Mouse (Mus musculus) ES-CJ7 (cell line): ENCODE data around the gene Gas1.

Experiments
- DNase-seq: peaks from one replicate; pipeline ENCODE4 v3.0.0; 2011; ENCODE audit warnings: low read depth, low spot score

Gene Gas1

DNA sequence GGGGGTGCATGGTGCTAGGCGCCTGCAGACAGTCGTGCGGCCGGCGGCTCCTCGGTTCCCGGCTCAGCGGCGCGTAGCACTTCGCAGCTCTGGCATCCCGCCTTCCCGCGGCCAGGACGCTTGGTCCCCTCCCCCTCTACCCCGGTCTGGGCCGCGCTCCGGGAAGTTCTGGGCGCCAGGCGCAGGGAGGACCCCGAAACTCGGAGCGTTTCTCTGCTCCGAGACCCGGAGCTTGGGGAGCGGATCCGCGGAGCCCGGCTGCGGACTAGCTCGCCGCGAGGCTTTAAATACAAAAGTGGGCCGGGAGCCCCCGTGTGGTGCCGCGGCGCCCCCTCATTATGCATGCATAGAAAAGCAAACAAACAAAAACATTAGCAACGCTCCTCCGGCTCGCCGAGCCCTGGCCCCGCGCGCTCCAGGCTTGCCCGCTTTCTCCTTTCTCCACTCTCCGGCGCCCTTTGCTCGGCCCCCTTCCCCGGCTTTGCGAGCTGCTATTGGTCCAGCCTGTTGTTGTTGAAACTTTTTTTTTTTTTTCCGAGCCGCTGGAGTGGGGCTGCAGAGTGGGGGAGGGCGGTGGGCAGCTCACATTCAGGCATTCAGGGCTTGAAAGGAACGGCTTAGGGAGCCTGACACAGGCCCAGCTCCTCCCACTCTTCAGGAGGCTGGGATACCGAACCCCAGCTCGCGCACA lies at the start of gene Gas1:
Gas1 (minus strand) TSS at position 260 of the 691 bp plus-strand sequence.
- peak; percentile 95 for DNase-seq

GRCm38 (mm10) chr13:60226251-60226836 lies 49.2 kb upstream of the Gas1 start:
- DNase-seq = no peak

DNA sequence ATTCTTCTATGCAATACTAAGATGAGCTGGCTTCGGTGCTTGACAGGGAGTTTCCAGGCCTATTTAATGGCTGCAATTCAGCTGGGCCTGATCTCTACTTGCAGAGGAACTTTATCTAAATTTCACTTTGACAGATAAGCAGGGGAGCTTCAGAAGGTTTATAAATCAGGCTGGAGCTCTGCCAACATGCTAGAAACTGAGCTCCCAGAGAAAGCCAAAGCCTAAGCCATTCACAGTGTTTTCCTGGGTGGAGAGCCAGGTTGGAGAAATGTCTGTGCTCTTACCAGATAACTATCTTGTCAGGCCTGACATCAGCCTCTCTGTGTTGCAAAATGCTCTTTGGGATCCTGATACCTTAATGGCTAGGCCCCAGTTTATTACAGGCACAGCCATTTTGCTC lies 48.6 kb upstream of the Gas1 start:
- no peak for DNase-seq

DNA sequence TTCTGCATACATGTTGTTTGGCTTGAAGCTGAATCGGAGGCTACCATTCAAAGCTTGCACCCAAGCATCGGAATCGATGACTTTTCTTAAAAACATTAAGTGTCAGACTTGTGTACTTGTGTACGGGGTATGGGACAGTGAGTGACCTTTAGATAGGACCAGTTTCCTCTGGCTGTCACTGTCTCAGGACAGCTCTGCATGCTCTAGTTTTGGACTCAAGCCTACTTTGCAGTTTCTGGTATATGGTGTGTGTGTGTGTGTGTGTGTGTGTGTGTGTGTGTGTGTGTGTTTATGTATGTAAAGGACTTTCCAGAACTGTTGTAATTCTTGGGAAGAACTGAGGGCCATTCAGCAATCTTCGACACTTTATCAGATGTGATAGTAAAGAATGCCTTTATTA lies 48.1 kb upstream of the Gas1 start:
- DNase-seq = no peak

GRCm38 (mm10) chr13:60223797-60224196 lies 46.6 kb upstream of the Gas1 start:
- DNase-seq = no peak

DNA sequence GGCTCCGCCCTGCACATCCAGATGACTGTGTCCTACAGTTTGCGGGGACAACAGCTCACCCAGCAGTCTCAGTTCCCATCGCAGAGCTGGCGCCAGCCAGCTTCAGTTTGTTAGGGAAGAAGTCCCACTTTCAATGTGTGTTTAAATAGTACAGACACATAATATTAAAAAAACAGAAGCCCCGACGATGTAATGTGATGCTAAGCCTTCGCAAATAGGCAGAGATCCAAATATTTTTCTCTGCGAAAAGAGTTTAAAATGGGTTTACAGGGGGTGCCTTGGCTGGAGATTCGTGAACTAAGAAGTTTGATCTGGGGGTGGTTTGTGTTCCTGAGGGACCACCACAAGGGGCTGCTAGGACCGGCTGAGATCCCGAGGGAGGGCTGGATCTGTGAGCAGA lies 45.2 kb upstream of the Gas1 start:
- DNase-seq = no peak

GRCm38 (mm10) chr13:60213896-60214295 lies 36.7 kb upstream of the Gas1 start:
- no peak for DNase-seq

DNA sequence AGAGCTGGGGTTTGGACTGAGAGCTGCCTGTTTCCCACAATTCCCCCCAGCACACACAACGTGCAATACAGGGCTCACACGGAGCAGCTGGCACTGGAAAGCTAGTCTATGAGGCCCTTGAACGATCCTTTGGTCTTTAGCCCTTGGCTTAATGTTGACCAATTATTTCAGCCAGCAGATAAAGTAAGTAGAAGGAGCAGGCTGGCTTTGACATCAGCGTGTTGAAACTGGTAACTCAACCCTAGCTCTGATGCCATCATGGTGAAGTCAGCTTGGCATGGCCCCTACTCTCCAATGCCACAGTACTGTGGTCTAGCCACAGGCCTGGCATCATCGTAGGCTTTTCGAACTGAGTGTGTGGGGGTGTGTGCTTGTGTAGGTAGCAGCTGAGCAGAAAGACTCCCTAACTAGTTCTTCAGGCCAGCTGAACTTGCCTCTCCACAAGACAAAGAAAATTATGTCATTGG lies 30.0 kb upstream of the Gas1 start:
- DNase-seq = no peak

DNA sequence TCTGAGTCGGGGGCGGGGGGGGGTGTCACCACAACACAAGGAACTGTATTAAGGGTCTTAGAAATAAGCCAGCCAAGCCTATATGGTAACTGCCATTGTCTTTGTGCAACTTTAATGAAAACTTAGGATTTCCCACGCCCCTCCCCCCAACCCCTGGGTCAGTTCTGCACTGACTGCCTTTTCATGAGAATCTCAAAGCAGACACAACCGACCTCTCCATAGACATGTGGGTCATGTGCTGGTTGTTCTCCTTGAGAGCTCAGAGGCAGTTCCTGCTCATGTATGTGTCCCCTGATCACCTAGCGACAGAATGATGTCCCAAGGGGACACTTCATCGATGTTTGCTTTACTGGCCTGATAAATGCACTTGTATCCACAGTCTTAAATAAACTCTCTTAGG lies 27.6 kb upstream of the Gas1 start:
- DNase-seq = no peak

DNA sequence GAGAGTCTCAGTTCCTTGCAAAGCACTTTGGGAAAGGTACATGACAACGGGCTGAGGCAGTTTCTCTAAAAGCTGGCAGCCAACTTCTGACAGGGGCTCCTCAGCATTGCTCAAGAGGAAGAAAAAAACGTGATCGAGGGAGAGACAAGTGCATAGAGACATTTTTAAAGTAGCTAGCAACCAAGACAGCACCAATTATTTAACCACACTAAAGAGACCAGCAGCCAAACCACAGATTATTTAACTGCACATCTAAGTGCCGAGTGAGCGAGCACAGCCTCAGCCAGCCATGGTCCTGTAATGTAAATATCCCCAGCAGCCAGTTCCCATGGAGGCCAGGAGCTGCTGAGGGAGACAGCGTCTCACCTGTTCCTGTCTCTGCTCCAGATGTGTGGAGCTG lies 16.1 kb upstream of the Gas1 start:
- no peak for DNase-seq

- no peak for DNase-seq
Observed at GRCm38 (mm10) chr13:60189923-60190322, 12.8 kb upstream of the Gas1 start.

DNA sequence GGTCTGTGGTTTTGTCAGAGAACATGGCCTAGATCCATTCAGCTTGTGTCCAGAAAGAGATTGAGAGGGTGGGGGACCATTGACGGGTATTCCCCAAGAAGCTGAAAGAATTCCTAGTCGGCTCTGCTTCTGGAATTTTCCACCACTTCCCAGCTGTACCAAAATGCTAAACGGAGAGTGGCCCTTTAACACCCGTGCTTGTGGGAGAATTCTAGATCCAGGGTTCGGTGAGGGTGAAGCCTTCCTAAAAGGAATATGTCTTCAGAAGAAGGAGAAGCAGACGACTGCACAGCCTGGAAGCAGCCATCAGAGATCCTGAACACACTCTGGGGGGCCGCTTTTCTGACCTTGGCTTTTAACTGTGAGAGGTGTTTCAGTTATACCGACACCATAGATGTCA lies 11.8 kb upstream of the Gas1 start:
- no peak for DNase-seq

GRCm38 (mm10) chr13:60187276-60187675 lies 10.1 kb upstream of the Gas1 start:
- DNase-seq = no peak

GRCm38 (mm10) chr13:60182346-60182745 lies 5.2 kb upstream of the Gas1 start:
- no peak for DNase-seq

DNA sequence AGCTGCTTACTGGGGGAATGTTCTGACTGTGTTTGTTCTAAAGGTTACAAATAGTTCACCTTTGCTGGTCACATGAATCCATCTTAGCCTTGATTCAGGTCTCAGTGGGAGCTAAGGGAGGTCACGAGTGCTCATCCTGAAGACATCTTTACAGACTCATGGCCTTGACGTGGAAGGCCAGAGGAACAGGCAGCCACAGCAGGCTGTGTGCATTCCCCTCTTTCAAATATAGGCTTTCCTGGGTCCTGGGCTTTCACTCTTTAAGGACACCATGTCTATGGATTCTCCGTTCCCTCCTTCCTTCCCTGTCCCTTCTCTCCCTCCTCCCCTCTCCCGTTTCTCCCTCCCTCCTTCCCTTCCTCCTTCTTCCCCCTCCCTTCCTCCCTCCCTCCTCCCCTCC lies 2.5 kb upstream of the Gas1 start:
- no peak for DNase-seq

DNA sequence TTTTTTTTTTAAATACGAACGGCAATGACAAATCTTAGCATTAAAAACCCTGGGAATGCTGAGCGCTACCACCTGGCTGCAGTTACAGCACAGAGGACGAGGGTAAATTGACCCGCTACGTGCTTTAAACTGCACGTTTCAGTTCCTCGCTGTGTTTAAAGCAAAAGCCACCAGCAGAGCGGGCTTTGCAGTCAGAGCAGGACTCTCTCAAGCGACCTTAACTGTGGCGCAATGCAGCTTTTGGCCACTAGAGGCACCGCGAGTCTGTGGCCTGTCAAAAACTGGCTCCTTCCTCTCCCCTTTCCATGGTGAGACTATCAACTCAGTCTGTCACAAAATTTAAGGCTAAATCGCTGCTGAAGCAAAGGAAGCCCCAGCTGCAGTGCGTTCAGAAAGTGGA lies 1.3 kb upstream of the Gas1 start:
- DNase-seq = peak; percentile 93

DNA sequence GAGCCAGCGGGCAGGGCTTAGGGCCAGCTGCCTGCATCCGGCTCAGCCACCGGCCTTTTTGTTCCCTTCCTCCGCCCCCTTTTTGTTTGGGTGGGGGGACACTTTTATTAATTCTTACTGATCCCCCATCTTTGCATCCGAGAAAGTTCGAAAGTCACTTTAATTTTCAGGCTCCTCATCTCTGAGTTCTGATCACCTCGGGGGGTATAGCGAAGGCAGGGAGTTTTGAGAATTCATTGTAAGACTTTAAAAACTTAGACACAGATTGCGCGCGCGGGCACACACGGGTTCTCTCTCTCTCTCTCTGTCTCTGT lies 589 bp upstream of the Gas1 start:
- no peak for DNase-seq

DNA sequence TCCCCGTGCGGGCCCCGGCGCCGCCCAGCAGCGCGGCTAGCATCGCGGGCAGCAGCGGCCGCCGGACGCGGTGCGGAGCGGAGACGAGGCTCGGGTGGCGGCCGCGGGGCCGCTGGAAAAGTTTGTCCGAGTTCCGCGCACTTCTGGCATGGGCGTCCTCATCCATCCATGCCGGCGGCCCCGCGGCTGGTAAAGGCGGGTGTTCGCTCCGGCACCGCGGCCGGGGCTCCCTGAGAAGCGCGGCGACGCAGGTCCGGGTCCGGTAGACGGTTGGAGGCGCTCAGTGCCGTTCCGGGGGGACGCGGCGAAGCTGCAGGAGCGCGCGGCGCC lies 424 bp downstream of the Gas1 start:
- no peak for DNase-seq

- DNase-seq = peak; percentile 56
Observed at GRCm38 (mm10) chr13:60176136-60176775, 909 bp downstream of the Gas1 start.

DNA sequence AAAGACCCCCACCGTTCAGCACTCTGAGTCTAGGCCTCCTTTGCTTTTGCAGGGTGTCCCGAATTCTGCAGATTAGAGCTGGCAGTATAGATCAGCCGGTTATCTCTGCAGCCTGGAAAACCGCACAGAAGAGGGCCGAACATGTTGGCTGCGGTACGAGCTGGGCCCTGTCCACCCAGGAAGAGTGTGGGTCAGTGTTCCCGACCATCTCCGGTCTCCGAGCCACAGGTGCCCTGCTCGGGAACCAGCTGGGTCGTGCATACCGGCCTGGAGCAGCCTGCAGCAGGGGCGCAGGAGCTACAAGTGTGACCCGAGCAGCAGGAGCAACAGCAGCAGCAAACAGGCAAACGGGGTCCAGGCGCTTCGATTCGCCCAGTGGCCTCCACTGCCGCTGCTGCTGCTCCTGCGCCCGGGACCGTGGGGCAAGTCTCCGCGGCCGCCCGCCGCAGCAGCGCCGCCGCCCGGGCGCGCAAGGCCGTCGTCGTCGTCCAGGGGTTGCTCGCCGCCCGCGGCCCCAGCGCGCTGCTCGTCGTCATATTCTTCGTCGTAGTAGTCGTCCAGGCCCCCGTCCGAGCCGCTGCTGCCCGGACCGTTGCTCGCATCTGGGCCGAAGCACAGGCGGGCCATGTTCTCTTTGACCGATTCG lies 1.6 kb downstream of the Gas1 start:
- DNase-seq = peak; percentile 8

- DNase-seq = no peak
Observed at GRCm38 (mm10) chr13:60174953-60175352, 2.2 kb downstream of the Gas1 start.

- DNase-seq = no peak
Observed at GRCm38 (mm10) chr13:60173591-60174524, 3.3 kb downstream of the Gas1 start.
